Comparison of ENCODE assay signal across 22 mouse cellular contexts in genomic region chr2:112393958-112394357, GRCm38 (mm10).
"Had no signal": no experiment of that assay in that cellular context is flagged by ENCODE, and none has a peak within 500 bp of the region (broad histone marks: within the 10 kb centered on the region; RNA-seq: fewer than 3 reads in every experiment).

No protein-coding gene starts in this region.

- H3K27ac ChIP-seq: heart, adult 2 months; heart, embryonic 13.5 days; heart, embryonic 15.5 days; hindbrain, embryonic 14.5 days; intestine, embryonic 15.5 days; left cerebral cortex, adult 2 months; limb, embryonic 10.5 days; limb, embryonic 12.5 days; liver, embryonic 13.5 days had no signal

- ATAC-seq: hindbrain, embryonic 16.5 days; inflammation-experienced regulatory T-cells, adult 6 months; intestine, embryonic 15.5 days; intestine, postnatal 0 days had no signal

- H3K4me1 ChIP-seq: intestine, embryonic 15.5 days; limb, embryonic 10.5 days had no signal

- DNase-seq: gastrocnemius, postnatal 25 days; heart, adult 2 months; heart, postnatal 14 days; heart, postnatal 36 days; kidney, adult 18-20 months; kidney, adult 8-10 months; kidney, postnatal 10 days; kidney, postnatal 25 days; kidney, postnatal 4 days; layer of hippocampus, adult 9-11 months; liver; liver, embryonic 13.5 days had no signal

- H3K4me3 ChIP-seq: heart, adult 2 months; heart, embryonic 13.5 days; heart, embryonic 15.5 days; intestine, embryonic 15.5 days; left cerebral cortex, adult 2 months; limb, embryonic 10.5 days; limb, embryonic 12.5 days; liver, embryonic 13.5 days had no signal
